Mouse (Mus musculus): ENCODE measurements around the gene Tmed4.

GRCm38 (mm10) chr11:6244707-6245106 is 30.0 kb downstream of the Tmed4 start:
- no peak for TF ChIP-seq GATA1 (IDR thresholded peaks at IDR 0.05; ENCODE audit: borderline replicate concordance, low read length)
- no peak for TF ChIP-seq FLI1 (IDR thresholded peaks at IDR 0.05; ENCODE audit: low read length)

All from megakaryocyte, embryonic 14.5 days (primary cell).